Mouse (Mus musculus) testis, adult 2 months (tissue): ENCODE results near the gene Fpgs.
A peak's percentile ranks its signal among the peaks of the same experiment; 100 is the strongest.

Source experiments
- CTCF ChIP-seq: fragments of 200-500 bp; IDR thresholded peaks from 2 replicates; pipeline ENCODE4 v1.5.1; 2012; ENCODE audit warnings: low read depth, mild to moderate bottlenecking, inconsistent platforms, low read length, moderate library complexity; ENCODE audit not compliant: control insufficient read depth, insufficient read depth, insufficient replicate concordance
- POLR2A ChIP-seq: fragments of 200-500 bp; IDR thresholded peaks from 2 replicates; pipeline ENCODE4 v1.6.1; 2012; ENCODE audit warnings: low read depth, mild to moderate bottlenecking, inconsistent platforms, low read length, moderate library complexity; ENCODE audit not compliant: control insufficient read depth

- TF ChIP-seq CTCF, result peak; percentile 96; the same call in 1 of the 2 replicates
- no peak for TF ChIP-seq POLR2A
Observed at GRCm38 (mm10) chr2:32689420-32689819, 14.5 kb downstream of the Fpgs start.
